Mouse (Mus musculus) limb, embryonic 13.5 days (tissue): Measurements from ENCODE around the gene Nup214. TPM values are rescaled to one million over a fixed set of nuclear protein-coding genes. Genes with fewer than 3 reads are reported as not detected.

ENCODE experiments used
- ATAC-seq: fragments of 200-750 bp; cut with Nextera tagmentation; 2 replicates; pipeline ENCODE4 v1.8.0; 2017; ENCODE audit warnings: low read depth, moderate number of reproducible peaks, moderate TSS enrichment; ENCODE audit not compliant: low FRiP score
- H3K27ac ChIP-seq: fragments of 300-500 bp; sonication (generic); 2 replicates; pipeline ENCODE4 v1.5.1; 2015; ENCODE audit warnings: inconsistent platforms, mild to moderate bottlenecking, moderate library complexity
- H3K27me3 ChIP-seq: fragments of 300-500 bp; sonication (generic); 2 replicates; pipeline ENCODE4 v1.6.1; 2015; ENCODE audit warnings: mild to moderate bottlenecking, inconsistent platforms
- H3K36me3 ChIP-seq: fragments of 300-500 bp; sonication (generic); 2 replicates; pipeline ENCODE4 v1.6.1; 2015; ENCODE audit warnings: inconsistent platforms, mild to moderate bottlenecking, moderate library complexity
- H3K4me1 ChIP-seq: fragments of 300-500 bp; sonication (generic); 2 replicates; pipeline ENCODE4 v1.6.1; 2015; ENCODE audit warnings: inconsistent platforms
- H3K4me2 ChIP-seq: fragments of 300-500 bp; sonication (generic); replicated peaks from 2 replicates; pipeline ENCODE4 v1.6.1; 2015; ENCODE audit warnings: inconsistent platforms, mild to moderate bottlenecking, moderate library complexity
- H3K4me3 ChIP-seq: fragments of 300-500 bp; sonication (generic); 2 replicates; pipeline ENCODE4 v1.5.1; 2015; ENCODE audit warnings: moderate library complexity, mild to moderate bottlenecking, inconsistent platforms
- H3K9ac ChIP-seq: fragments of 300-500 bp; sonication (generic); 2 replicates; pipeline ENCODE4 v1.6.1; 2015; ENCODE audit warnings: mild to moderate bottlenecking, inconsistent platforms
- H3K9me3 ChIP-seq: fragments of 300-500 bp; sonication (generic); 2 replicates; pipeline ENCODE4 v1.6.1; 2016; ENCODE audit warnings: inconsistent platforms
- WGBS: fragments of 180-500 bp; shearing (Covaris S2); methylation state at CpG from one replicate; pipeline ENCODE4 v1.1.7; 2015; 5-methylcytosine and 5-hydroxymethylcytosine counted together
- microRNA-seq: library from miRNA; unstranded; fragments of <30 nt; microRNA quantifications from one replicate; pipeline ENCODE4, GENCODE M21; 2016
- polyA plus RNA-seq: library from polyadenylated mRNA; unstranded; fragments of >200 nt; fragmentation: Nextera tagmentation; extraction: Ambion mirVana; gene quantifications from 2 replicates; pipeline ENCODE4 v1.2.1, GENCODE M21; 2015

The Nup214 gene
- polyA plus RNA-seq, 1 experiment from 2014 or later: 114 TPM

DNA sequence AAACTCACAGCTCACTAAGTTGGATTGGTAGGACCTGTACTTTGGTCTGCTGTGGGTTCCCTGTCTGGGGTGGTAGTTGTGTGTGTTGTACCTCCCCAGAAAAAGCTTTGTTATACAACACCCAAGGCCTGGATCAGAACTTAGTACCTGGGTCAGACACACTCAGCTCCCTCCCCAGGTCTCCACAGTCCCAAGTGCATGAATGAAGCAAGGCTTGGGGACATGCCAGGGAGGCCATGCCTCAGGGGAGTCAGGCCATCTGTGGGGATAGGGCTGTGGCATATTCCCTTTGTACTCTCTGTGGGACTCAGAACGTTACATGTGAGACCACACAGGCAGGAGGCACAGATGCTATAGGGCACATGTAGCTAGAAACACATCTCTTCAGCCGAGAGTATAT is 115.9 kb downstream of the Nup214 start:
- ATAC-seq: no peak
- Histone ChIP-seq H3K9ac (no peak overlapping the region), H3K27me3 (peaks cover 39% of the 10 kb centered on the region), H3K4me3 (no peak overlapping the region), H3K4me2 (no peak overlapping the region), H3K4me1 (peaks cover 14% of the 10 kb centered on the region), H3K27ac (no peak overlapping the region), H3K36me3 (no peaks in the 10 kb centered on the region), H3K9me3 (no peaks in the 10 kb centered on the region)
- 69% methylated on average over 2 of the region's 2 CpGs for WGBS

DNA sequence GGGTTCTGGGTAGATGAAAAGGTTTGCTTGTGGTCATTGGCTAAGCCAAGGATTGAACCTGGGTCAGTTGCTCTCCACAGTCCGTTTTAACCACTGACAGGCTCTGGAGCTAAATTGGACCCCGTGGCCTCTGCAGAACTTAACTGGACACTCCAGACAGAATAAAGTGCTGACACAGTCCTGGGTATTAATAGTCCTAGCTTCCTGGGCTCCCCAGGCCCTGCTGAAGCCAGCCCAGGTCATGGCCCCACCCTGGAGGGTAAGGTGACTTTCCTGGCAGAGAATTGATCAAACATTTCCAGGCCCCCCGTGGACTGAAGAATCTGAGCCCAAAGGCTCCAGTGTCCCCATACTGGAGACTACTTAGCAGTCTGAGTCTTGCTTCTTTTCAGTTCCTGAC is 117.7 kb downstream of the Nup214 start:
- no peak for ATAC-seq
- no peak overlapping the region for H3K4me2 ChIP-seq
- 63% methylated on average over 3 of the region's 3 CpGs for WGBS

DNA sequence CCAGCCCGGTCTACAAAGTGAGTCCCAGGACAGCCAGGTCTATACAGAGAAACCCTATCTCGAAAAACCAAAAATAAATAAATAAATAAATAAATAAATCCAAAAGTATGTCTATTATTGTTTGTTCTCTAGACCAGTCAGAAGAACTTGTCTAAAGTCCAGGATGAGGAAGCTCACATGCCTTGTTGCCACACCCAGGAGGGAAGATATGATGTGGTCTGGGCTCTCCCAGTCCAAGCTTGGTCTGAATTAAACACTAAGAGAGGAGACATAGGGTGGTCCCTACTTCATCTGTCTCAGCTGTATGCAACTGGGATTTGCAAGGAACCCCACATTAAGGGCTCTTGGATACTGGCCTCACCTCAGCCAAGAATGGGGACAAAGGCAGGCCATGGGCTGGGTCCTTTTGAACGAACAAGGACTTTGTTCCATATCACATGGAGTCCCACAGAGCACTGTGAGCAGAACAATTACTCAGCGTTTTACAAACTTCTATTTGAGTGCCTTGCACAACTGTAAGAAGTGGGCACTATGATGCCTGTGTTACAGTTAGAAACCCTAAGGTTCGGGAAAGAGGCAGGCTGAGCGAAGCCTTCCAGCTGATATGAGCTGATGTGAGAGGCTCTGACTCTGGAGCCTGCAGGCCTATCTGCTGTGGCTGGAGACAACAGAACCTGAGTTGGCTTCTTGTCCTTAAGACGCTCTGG is 119.9 kb downstream of the Nup214 start:
- H3K27me3 ChIP-seq: peaks cover 4% of the 10 kb centered on the region; the same call in 1 of the 2 replicates
- H3K4me1 ChIP-seq: peaks cover 11% of the 10 kb centered on the region
- WGBS: 87% methylated on average over 7 of the region's 7 CpGs
- H3K4me3 ChIP-seq: no peak overlapping the region
- no peak overlapping the region for H3K9ac ChIP-seq
- no peak overlapping the region for H3K4me2 ChIP-seq
- H3K9me3 ChIP-seq: no peaks in the 10 kb centered on the region
- no peaks in the 10 kb centered on the region for H3K36me3 ChIP-seq
- H3K27ac ChIP-seq: no peak overlapping the region
- no peak for ATAC-seq

More for the DNA sequence above, 117.7 kb downstream of the Nup214 start:
- no peaks in the 10 kb centered on the region for H3K9me3 ChIP-seq
- no peak overlapping the region for H3K9ac ChIP-seq
- H3K4me1 ChIP-seq: peaks cover 23% of the 10 kb centered on the region
- peaks cover 21% of the 10 kb centered on the region for H3K27me3 ChIP-seq
- no peak overlapping the region for H3K27ac ChIP-seq
- H3K4me3 ChIP-seq: no peak overlapping the region
- H3K36me3 ChIP-seq: no peaks in the 10 kb centered on the region

DNA sequence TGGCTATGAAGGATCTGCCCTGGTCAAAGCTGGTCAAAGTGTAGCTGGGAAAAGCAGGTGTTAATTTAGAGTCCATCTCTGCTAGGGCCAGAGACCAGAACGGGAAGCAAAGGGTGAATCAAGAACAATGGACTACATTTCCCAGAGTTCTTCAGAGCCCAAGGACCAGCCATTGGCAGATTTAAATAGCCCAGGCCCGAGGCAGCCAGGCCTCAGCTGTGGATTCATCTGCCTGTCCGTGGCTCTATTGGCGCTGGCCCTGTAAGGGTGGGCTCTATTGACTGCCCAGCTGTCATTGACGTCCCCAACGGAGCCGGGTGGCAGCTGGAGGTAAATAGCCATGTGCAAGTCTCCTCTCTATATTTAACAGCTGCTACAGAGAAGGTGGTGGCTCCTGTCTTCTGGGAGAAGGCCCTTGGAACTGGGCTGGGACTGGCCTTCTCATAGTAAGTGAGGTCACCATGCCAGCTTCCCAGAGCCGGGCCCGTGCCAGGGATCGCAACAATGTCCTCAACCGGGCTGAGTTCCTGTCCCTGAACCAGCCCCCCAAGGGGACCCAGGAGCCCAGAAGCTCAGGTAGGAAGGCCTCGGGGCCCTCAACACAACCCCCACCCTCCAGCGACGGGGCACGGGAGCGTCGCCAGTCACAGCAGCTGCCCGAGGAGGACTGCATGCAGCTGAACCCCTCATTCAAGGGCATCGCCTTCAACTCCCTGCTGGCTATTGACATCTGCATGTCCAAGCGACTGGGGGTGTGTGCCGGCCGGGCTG is 121.3 kb downstream of the Nup214 start, which contains the start of gene Plpp7:
TSS of gene Plpp7 (plus strand) at position 178 of the 771 bp plus-strand sequence.
- no peaks in the 10 kb centered on the region for H3K27me3 ChIP-seq
- ATAC-seq: peak; percentile 85
- H3K27ac ChIP-seq: peak within 1 kb of the TSS; percentile 16; the same call in 1 of the 2 replicates
- H3K4me2 ChIP-seq: peak within 1 kb of the TSS; percentile 64
- WGBS: 58% methylated on average over 22 of the region's 22 CpGs
- peak within 1 kb of the TSS; percentile 40 for H3K4me3 ChIP-seq
- peak within 1 kb of the TSS; percentile 70 for H3K9ac ChIP-seq
- H3K4me1 ChIP-seq: peaks cover 8% of the 10 kb centered on the region
- no peaks in the 10 kb centered on the region for H3K36me3 ChIP-seq
- no peaks in the 10 kb centered on the region for H3K9me3 ChIP-seq

DNA sequence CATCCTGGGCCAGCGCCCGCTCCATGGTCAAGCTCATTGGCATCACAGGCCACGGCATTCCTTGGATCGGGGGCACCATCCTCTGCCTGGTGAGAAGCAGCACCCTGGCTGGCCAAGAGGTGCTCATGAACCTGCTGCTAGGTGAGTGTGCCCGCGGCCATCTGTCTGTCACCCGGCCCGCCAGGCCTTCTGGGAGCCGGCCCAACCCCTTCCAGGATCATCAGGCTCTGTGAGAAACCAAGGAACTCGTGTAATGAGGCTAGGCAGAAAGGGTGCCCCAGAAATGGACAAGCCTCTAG is 121.8 kb downstream of the Nup214 start:
- 78% methylated on average over 10 of the region's 10 CpGs for WGBS
- peak overlapping the region; percentile 40 for H3K4me3 ChIP-seq
- H3K4me2 ChIP-seq: peak overlapping the region; percentile 64
- no peak for ATAC-seq
- peak overlapping the region; percentile 70 for H3K9ac ChIP-seq
- no peak overlapping the region for H3K27ac ChIP-seq
- H3K27me3 ChIP-seq: no peaks in the 10 kb centered on the region
- no peaks in the 10 kb centered on the region for H3K36me3 ChIP-seq
- no peaks in the 10 kb centered on the region for H3K9me3 ChIP-seq
- peaks cover 8% of the 10 kb centered on the region for H3K4me1 ChIP-seq

DNA sequence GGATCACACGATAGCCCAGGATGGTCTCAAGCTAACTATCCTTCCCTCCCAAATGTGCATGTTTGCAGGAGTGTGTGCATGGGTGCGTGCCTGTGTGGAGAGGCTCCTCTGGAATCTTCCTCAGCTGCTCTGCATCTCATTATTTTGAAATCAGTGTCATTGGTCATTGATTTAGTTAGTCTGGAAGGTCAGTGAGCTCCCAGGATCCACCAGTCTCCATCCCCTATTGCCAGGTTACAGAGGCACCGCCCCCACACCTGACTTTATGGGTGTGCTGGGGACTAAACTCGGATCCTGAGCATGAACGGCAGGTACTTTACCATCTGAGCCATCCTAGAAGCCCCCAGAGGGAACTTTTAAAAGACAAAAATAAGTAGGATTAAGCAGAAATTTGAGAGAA is 128.7 kb downstream of the Nup214 start:
- Histone ChIP-seq H3K27ac (no peak overlapping the region), H3K9ac (no peak overlapping the region), H3K9me3 (no peaks in the 10 kb centered on the region), H3K4me3 (no peak overlapping the region), H3K36me3 (no peaks in the 10 kb centered on the region), H3K4me2 (0 out of 2 replicates have a peak overlapping the region, but pooled peaks have one; percentile 9), H3K4me1 (no peaks in the 10 kb centered on the region; the same call in 1 of the 2 replicates), H3K27me3 (no peaks in the 10 kb centered on the region)
- no peak for ATAC-seq
- 47% methylated on average over 5 of the region's 5 CpGs for WGBS

DNA sequence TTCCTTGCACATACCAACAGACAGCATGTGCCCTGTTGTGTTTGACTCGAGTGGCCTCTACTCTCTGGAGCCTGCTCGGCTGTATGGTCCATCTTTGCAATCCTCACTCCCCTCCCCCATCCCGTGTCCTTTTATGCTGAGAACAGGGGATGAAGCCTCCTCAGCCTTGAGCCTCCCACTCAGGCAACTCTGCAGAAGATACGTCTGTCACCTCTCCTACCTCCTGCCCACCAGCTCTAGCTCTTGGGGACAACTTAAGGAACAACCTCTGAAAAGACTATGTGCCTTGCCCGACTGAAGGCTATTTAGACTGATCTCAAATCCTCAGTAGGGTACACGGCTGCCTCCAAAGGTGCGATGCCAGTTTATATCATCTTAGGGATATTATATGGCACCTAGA is 129.3 kb downstream of the Nup214 start:
- Histone ChIP-seq H3K9me3 (no peaks in the 10 kb centered on the region), H3K27ac (no peak overlapping the region), H3K27me3 (no peaks in the 10 kb centered on the region), H3K36me3 (no peaks in the 10 kb centered on the region), H3K4me2 (0 out of 2 replicates have a peak overlapping the region, but pooled peaks have one; percentile 9), H3K4me1 (no peaks in the 10 kb centered on the region; the same call in 1 of the 2 replicates), H3K4me3 (no peak overlapping the region), H3K9ac (no peak overlapping the region)
- no peak for ATAC-seq
- 72% methylated on average over 7 of the region's 7 CpGs for WGBS

Small RNAs within 50 kb of the gene (microRNA-seq; reads per million reads assigned to microRNA genes)
- gene Mir7674: 0.70 reads per million

Other genes with a start within 250 kb of the Nup214 start
- 0.14 and 0.23 TPM in 2 replicates for gene Qrfp, start 163.9 kb upstream of the Nup214 start, polyA plus RNA-seq
- 0.24 and 0.25 TPM in 2 replicates for gene Fibcd1, start 128.4 kb upstream of the Nup214 start, polyA plus RNA-seq
- gene Lamc3, start 87.1 kb upstream of the Nup214 start, polyA plus RNA-seq: 0.28 and 0.34 TPM in 2 replicates
- 50.3 and 54.3 TPM in 2 replicates for gene Aif1l, start 24.3 kb upstream of the Nup214 start, polyA plus RNA-seq
- 4.5 and 5.4 TPM in 2 replicates for gene Fam78a, start 110.4 kb downstream of the Nup214 start, polyA plus RNA-seq
- 7.3 and 8.3 TPM in 2 replicates for gene Plpp7, start 121.1 kb downstream of the Nup214 start, polyA plus RNA-seq
- 49.0 and 52.7 TPM in 2 replicates for gene Prrc2b, start 176.6 kb downstream of the Nup214 start, polyA plus RNA-seq